Mouse (Mus musculus) retina, adult 2 months (tissue): ENCODE measurements around the gene Rras.
"Not testable (repeated sequence)": the region's sequence is repeated elsewhere in the genome, so short reads cannot be mapped to it uniquely, and the experiment has no call there.

Source experiments
- DNase-seq: peaks from one replicate; pipeline ENCODE4 v3.0.0-alpha.2; 2012; ENCODE audit warnings: low read depth, low spot score

Rras gene

DNA sequence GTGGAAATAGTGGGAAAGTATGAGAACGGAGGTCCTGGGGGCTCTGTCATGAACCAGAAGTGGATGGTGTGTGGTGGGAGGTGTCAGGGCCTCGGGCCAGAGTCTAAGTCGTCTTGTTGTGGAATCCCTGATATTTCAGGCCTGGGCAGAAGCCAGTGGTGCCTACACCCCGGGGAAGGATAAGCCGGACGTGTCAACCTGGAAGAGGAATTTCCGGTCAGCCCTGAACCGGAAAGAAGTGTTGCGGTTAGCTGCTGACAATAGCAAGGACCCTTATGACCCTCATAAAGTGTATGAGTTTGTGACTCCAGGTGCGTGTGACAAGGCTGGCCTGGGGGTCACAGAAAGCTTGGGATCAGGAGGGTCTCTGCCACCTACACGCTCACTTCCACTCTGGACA lies 18.0 kb upstream of the Rras start:
- no peak for DNase-seq

DNA sequence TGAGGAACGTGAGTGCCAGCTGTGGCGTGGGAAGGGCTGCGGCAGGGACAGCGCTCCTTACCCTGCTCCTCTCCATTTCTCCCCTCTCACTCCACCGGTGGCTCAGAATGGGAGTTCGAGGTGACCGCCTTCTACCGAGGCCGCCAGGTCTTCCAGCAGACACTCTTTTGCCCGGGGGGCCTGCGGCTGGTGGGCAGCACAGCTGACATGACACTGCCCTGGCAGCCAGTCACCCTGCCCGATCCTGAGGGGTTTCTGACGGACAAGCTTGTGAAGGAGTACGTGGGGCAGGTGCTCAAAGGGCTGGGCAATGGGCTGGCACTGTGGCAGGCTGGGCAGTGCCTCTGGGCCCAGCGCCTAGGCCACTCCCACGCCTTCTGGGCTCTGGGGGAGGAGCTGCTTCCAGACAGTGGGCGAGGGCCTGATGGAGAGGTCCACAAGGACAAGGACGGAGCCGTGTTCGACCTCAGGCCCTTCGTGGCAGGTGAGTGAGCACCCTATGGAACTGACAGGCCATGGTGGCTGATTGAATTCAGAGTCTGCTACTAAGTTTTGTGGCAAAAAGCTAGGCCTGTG lies 17.1 kb upstream of the Rras start:
- DNase-seq = no peak

DNA sequence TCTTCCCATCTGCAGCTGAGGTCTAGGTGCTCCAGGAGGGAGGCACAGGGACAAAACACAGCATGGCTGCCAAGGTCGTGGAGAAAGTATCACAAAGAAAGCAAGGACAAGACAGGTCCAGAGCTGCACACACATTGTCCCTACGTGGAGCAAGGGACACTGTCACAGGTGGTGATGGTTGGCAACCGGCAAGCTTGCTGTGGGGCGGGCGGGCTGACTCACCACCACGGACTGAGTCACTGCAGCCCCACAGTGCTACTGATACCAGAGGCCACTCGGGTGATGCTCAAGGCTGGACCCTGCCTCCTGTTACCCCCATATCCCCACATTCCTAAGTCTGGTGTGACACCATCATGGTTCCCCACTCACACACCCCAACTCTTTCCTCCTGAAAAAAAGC lies 15.3 kb upstream of the Rras start:
- DNase-seq = no peak

DNA sequence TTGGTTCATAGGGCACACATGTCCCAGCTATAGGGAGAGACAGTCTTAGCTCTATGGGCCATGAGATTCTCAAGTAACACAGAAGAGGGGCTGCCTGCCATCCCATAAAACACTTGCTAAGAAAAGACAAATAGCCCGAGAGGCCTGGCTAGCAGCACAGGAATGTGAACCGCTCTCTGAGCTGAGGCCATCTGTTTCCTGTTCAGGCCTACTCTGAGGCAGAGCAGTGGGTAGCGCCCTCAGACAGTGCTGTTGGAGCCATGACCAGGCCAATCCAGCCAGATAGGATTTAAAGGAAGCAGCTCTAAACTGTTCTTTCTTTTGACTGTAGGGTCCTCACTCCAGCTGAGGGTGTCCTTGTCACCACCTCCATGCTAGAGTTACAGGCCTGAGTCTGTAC lies 13.2 kb upstream of the Rras start:
- DNase-seq = no peak

DNA sequence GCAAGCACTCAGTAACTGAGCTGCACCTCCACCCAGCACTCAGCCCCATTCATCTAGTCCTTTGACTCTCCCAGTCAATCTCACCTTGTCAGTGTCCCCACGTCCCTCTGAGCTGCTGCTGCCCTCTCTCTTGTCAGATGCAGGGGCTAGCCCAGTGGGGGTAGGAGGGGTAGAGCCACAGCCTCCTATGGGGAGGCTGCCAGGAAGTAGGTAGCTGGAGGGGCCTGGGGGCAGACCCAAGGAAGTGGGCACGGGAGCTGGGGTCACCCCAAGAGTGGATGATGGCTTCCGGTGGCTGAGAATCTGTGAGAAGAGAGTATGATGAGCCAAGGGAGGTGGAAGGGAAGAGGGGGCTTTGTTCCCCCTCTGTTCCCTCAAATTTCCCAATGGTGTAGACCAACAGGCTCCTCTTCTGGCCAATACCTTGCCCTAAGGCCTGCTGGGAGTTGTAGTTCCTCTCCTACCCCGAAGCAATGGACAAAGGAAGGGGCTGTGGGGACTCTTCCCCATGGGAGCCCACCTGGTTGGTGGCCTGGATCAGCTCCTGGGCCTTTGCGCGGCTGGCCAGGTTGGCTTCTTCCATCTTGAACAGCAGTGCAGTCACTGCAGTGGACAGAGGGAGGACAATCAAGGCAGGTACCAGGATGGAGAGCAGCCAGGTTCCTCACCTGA lies 12.3 kb upstream of the Rras start:
- no peak for DNase-seq

DNA sequence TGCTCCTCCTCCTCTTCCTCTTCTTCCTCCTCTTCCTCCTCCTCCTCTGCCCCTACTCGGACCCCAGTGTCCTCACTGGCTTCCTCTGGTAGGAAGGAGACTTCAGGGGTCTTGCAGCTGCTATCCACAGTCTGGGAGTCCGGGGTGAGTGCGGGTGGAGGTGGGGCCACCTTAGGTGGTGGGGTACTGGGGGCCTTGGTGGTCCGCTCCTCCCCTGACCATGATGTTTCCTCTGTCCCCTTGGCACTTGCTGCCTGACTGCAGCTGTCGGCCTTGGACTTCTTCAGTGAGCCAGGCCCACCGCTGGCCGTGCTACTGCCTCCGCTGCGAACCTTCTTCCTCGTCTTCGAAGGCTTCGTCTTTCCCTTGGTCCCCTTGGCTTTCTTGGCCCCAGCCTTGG lies 11.3 kb upstream of the Rras start:
- DNase-seq = no peak

DNA sequence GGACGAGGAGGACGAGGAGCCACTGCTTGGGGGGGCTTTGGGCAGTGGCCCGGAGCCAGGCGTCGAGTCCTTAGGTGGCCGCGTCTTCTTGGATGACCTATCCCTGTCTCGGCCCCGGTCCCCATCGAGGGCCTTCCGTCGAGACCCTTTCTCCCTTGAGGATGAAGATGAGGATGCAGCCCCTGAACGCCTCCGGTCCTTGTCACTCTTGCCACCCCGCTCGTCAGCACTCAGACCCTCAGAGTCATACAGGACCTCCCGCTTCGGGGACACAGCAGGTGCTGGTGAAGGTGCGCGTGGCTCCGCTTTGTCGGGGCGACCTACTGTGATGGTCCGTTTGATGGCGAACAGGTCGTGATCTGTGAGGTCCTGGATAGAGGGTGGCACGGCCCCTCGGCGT lies 10.6 kb upstream of the Rras start:
- no peak for DNase-seq

DNA sequence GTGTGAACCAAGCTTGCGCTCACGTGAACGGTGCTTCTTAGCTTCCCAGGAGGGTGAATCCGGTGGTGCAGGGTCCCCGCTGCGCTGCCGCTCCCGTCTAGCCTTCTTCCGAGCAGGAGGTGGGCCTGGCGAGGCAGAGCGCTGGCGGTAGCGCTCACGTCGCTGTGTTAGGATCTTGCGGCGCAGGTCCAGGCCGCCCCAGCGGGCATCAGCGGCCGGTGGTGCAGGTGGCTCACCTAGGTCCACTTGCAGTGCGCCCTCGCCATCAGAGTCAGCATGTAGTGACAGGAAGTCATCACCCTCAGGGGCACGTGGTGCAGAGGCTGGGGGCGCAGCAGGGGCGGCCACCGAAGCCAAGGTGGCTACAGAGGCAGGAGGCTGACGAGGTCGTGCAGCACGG lies 9.9 kb upstream of the Rras start:
- DNase-seq = no peak

DNA sequence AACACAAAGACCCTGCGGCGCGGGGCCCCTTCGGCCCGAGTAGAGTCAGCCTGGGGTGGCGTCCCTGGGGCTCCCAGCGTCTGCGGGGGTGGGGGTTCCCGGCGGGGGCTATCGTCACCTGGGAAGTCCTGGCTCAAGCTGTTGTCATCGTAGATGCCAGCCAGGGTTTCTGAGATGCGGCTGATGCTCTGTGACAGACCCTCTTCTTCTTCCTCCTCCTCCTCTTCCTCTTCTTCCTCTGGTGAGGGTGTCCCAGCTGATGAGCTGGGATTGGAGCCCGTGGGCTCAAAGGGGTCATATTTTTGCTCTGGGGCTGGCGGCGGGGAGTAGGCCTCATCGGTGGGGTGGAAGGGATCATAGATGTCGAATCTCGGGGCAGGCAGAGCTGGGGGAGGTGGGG lies 9.3 kb upstream of the Rras start:
- DNase-seq = no peak

DNA sequence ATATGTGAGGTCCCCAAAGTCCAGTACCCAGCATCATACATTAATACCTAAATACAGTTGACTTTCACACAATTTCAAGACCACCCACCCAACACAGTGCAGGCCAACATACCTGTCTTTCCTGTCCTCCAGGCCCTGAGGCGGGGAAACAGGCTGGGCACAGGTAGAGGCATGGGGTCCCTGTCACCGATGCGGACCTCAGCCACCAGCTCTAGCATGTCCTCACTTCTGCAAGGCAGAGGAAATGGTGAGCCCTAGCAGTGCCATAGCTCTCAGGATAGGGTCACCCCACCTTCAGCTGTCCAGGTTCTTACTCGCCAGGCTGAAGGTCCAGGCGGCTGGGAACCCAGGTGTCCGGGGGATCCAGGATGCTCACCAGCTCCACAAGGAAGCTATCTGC lies 5.8 kb upstream of the Rras start:
- DNase-seq = no peak

DNA sequence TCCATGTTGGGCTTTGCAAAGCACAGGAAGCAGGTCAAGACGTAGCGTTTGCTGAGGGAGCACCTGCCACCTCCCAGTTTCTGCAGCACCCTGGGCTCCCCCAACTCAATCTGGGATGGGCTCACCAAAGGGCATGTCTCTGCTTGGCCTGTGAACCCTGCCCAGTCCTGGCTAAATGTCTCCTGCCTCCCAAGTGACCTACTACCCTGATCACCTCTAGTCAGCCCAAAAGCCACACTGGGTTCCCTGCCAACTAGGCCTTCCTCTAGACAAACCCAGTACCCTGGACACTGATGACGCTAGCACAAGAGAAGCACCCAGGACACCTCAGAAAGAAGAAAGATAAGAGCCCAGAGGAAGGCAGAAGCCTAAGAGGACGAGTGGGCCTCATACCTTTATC lies 4.9 kb upstream of the Rras start:
- DNase-seq = no peak

DNA sequence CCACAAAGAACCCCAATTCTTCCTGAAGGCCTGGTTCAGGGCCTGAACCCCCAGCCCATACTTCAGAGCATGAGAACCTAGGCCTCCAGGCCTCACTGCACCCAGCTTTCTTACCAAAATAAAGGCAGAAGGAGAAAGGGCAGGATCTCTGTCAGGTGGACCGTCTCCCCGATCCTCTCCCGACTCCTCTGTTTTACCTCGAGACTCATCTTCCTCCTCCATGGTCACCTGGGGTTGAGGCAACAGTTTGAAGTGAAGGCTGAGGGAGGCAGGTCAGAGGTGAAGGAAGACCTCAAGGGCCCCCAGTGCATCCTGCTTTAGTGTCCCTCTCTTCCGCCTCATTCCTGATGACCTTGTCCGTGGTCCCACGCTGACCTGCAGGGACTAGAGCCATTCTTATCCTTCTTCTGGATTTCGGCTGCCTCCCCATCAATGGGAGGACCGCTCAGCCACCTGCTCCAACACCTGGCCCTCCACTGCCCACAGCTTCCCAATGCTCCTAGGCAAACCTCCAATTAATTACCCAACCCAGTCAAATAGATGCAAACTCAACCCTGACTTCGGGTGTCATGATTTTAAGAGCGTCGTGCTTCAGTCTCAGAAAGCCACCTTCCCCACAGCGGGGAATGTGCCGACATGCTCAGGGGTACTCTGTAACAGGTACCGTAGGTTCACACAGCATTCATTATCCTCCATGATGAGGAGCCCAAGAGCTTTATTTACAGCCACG lies 4.2 kb upstream of the Rras start:
- no peak for DNase-seq

DNA sequence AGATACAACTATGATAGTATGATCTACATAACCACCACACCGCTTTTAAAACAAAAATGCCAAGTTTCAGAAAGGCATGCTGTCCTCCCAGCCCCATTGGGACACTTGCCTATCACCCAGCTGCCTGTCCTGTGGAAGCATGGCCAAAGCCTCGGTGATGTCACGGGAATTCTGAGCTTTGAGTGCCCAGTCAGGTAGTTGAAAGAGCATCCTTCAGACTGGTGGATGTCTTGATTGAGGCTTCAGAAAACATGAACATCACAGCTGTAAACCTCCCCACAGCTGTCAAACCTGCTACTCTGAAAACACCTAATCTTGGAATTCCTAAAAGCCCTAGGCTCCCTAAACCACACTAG lies 3.7 kb upstream of the Rras start:
- DNase-seq = no peak

DNA sequence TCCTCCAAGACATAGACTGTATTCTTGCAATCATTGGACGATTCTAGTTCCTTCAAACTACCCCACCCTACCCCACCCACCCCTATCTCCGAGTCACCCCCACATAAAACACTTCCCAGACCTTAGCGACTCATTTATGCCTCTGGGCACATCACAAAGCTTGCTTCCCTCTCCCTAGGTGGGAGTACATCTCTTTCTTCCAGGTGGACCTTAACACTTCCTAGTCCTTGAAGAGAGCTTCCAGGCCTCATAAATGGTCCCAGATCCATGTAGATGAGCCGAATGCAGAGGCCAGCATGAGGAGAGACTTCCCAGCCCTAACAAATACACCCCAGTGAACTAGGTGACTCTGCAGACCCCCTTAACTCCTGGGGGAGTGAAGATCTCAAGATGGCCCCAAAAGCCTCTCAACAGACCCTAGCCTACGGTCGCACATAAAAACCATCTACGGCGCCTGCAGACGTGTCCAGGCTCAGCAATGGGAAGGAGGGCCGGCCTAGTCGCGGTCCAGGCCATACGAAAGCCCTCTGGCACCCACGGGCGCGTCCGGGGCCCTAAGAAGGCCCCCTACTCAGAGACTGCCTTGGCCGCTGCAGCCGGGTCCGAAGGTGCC lies 2.3 kb upstream of the Rras start:
- no peak for DNase-seq

DNA sequence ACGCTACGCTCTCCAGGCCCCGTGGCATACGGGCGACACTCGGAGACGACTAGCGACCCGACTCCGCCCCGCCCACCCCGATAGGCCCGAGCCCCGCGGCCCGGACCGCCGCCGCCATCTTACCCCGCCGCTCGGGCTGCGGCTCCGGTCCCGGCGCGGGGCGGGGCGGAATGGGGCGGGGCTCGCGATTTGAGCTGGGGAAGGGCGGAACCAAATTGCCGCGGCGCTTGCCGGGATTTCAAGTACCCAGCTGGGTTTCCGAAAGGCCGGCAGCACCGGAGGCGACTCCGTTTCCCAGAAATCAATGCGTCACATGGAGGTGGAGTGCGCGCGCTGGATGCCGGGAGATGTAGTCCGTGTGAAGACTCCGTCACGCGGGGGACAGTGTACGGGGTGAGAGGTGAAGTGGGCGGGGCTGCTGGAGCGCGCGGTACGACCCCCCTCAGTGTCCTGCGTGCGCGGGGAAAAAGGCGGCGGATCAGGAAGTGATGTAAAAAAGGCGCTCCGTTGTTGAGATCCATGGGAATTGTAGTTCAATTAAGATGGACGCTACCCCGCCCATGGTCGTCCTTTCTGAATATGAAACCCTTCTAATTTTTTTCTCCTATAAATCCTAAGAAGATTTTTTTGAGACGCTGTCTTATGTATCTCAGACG lies 1.7 kb upstream of the Rras start, which contains the start of gene Scaf1:
Gene Scaf1 (minus strand): TSS at position 407 of the 656 bp plus-strand sequence.
- peak; percentile 99 for DNase-seq

DNA sequence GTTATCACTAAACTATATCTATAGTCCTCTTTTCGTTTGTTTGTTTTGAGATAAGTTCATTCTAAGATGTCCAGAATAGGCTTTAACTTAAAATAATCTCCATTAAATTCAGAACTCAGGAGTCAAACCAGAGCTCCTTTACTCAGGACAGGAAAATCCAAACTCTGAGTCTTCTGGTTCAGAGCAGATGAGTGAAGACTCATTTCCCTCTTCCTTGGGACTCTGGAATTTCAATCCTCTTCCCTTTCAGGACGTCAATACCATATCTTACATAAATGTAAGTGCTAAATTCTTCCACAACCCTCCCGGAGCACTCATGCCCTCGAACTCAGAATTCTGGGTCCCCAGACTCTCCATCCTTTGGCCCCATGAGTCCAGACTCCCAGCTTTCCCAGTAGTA lies 1.0 kb upstream of the Rras start:
- DNase-seq = no peak

DNA sequence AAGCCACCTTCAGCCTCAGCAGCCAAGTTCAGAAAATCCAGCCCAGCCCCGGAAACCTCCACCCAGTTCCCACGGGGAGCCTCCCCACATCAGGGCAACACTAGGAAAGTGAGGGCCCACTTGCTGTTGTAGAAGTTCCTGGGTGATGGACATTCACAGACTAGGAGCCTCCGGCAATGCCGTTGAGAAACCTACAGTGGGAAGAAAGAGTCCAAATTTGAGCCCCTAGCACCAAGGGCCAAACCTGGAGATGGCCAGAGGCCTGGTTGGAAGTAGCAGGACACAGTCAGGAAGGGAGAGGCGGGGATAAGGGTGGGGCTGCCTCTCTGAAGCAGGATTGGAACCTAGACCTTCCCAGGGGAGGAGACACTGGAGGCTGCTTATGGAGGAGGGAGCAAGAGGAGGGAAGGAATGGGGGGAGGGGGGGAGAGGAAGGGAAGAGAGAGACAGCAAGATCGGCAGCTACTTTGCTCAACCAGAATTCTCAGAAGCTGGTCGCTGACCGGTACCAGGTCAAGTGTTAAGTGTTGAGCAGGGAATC lies 1.3 kb downstream of the Rras start:
- no peak for DNase-seq

DNA sequence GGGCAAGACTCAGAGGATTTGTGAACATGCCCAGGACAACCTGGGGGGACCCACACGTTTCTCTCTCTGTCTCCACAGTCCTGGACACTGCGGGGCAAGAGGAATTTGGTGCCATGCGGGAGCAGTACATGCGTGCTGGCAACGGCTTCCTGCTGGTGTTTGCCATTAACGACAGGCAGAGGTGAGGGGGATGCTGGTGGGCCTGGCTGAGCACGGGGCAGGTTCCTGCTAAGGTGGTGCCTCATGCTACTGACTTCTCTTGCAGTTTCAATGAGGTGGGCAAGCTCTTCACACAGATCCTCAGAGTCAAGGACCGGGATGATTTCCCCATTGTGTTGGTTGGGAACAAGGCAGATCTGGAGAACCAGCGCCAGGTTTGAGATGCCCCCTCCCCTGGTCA lies 2.5 kb downstream of the Rras start:
- no peak for DNase-seq

DNA sequence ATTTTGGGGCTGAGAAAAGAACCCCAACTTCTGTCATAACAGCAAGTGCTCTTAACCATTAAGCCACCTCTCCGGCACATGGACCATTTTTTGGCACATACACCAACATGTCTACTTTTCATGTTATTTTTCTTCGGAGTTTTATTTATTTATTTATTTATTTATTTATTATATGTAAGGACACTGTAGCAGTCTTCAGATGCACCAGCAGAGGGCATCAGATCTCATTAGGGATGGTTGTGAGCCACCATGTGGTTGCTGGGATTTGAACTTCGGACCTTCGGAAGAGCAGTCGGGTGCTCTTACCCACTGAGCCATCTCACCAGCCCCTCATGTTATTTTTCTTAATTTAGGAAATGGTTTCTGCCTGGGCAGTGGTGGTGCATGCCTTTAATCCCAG lies 6.0 kb downstream of the Rras start:
- not testable (repeated sequence) for DNase-seq

DNA sequence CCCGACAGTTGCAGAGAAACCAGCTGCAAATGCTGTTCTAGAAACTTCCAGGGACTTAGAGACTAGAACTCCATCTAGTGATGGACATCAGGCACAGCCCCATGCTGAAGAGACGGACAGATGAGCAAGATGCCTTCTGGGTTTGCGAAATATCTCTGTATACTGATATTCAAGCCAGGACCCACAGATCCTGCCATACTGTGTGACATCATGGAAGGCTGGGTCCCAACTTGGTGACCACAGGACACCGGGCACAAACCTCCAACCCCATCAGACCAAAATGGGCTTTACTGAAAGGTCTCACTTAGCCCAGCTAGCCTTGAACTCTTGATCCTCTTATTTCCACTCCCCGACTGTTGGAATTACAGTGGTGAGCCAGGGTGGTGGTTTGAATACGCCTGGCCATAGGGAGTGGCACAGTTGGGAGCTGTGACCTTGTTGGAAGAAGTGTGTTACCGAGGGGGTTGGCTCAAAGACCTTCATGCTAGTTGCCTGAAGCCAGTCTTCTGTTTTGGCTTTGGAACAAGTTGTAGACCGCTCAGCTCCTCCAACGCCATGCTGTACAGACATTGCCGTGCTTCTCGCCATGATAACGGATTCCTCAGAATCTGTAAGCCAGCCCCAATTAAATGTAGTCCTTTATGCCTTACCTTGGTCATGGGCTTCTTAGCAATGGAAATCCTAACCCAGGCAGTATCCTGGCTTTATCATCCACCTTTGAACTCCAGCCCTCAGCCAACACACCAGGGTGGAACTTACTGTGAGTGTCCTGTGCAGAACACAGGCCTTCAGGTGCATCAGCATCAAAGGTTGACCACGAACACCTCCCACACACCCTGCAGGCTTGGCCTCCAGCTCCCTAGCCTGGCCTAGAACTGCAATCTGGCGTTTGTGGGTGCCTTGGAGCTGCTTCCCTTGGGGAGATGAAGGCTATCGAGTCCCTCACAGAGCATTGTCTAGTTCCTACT lies 6.8 kb downstream of the Rras start:
- no peak for DNase-seq
